Mouse (Mus musculus): ENCODE measurements at regions not wholly inside any gene's neighbourhood (a gene's known extent, or its start where the extent isn't known, plus 50 kb on each side); places are given as distances from the start of the nearest gene placed in this dataset.

DNA sequence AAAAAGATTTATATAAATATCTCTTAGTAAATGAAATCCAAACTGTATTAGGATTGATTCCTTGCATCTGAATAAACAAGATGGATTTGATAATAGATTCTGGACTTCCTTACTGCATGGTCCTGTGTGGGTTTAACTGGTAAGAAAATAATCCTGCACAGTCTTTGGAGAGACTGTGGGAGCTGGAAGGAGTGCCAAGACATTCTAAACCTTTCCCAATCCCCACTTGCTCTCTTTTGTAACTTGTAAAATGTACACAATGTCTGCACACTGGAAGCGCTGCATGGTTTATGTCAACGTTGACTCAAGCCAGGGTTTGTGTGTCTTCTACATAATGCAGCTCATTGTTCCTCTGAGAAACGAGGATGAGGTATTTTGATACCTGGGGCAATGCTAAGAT is 62.3 kb upstream of the Rarb start:
- ATAC-seq (ENCODE audit: insufficient read depth) (no peak), DNase-seq (ENCODE audit: low read depth in 3 of 3, low spot score in 3 of 3) (no peak)
- H3K4me3 ChIP-seq (ENCODE audit: insufficient read depth in 1 of 2, low read depth in 2 of 2, low read length in 2 of 2), result no peak overlapping the region
- H3K27ac ChIP-seq, result no peak overlapping the region
- H3K4me2 ChIP-seq (ENCODE audit: low read depth), result no peak overlapping the region
- H3K36me3 ChIP-seq (replicated peaks; ENCODE audit: control insufficient read depth, insufficient read depth, low read depth), result no peaks in the 10 kb centered on the region
- WGBS (ENCODE audit: insufficient replicate concordance), result 57% methylated on average over 3 of the region's 3 CpGs
- H3K9me3 ChIP-seq (ENCODE audit: control insufficient read depth, low read length), result no peaks in the 10 kb centered on the region
- H3K4me1 ChIP-seq (replicated peaks; ENCODE audit: control insufficient read depth in 2 of 2, insufficient read depth in 2 of 2, low read length in 1 of 2), result no peaks in the 10 kb centered on the region
- H3K27me3 ChIP-seq (ENCODE audit: control insufficient read depth, insufficient read depth, low read length), result no peaks in the 10 kb centered on the region
- H3K9ac ChIP-seq (replicated peaks), result no peak overlapping the region
- TF ChIP-seq EP300 (IDR thresholded peaks at IDR 0.05; ENCODE audit: low read depth) (no peak), CTCF (IDR thresholded peaks at IDR 0.05; ENCODE audit: low read depth) (no peak)

DNA sequence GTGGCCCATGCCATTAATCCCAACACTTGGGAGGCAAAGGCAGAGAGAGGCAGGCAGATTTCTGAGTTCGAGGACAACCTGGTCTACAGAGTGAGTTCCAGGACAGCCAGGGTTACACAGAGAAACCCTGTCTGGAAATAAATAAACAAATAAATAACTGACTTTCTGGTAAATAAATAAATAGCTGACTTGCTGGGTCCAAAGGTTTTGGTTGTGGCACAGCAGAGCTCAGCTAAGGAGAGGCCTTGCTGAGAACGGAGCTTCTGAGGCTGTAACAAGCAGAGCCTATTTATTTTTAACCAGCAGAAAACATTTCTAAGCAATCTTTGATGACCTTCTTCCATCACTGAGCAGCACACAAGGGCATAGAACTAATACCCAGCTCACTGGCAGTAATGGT is 50.3 kb upstream of the Rarb start:
- no peak overlapping the region for H3K27ac ChIP-seq
- ATAC-seq (ENCODE audit: insufficient read depth) (no peak), DNase-seq (ENCODE audit: low read depth in 3 of 3, low spot score in 3 of 3) (no peak)
- no peak overlapping the region for H3K9ac ChIP-seq (replicated peaks)
- H3K4me3 ChIP-seq (ENCODE audit: insufficient read depth in 1 of 2, low read depth in 2 of 2, low read length in 2 of 2), result no peak overlapping the region
- H3K4me1 ChIP-seq (replicated peaks; ENCODE audit: control insufficient read depth in 2 of 2, insufficient read depth in 2 of 2, low read length in 1 of 2), result no peaks in the 10 kb centered on the region
- H3K27me3 ChIP-seq (ENCODE audit: control insufficient read depth, insufficient read depth, low read length), result no peaks in the 10 kb centered on the region
- no peak for TF ChIP-seq CTCF (IDR thresholded peaks at IDR 0.05; ENCODE audit: low read depth)
- no peak for TF ChIP-seq EP300 (IDR thresholded peaks at IDR 0.05; ENCODE audit: low read depth)
- H3K36me3 ChIP-seq (replicated peaks; ENCODE audit: control insufficient read depth, insufficient read depth, low read depth), result no peaks in the 10 kb centered on the region
- H3K4me2 ChIP-seq (ENCODE audit: low read depth), result no peak overlapping the region
- no peaks in the 10 kb centered on the region for H3K9me3 ChIP-seq (ENCODE audit: control insufficient read depth, low read length)
- 75% methylated on average over 2 of the region's 2 CpGs for WGBS (ENCODE audit: insufficient replicate concordance)
